Mouse (Mus musculus) G1E (cell line): ENCODE data around the gene Ispd. TPM values are rescaled to one million over a fixed set of nuclear protein-coding genes. Genes with fewer than 3 reads are reported as not detected.

ENCODE experiments used
- ATAC-seq: 2 replicates; pipeline ENCODE4 v1.8.0; 2016; ENCODE audit warnings: mild to moderate bottlenecking; ENCODE audit not compliant: insufficient number of reproducible peaks, poor library complexity, low FRiP score, severe bottlenecking; ENCODE audit errors: extremely low read depth
- DNase-seq: peaks from one replicate; pipeline ENCODE4 v3.0.0; 2012; ENCODE audit warnings: low spot score
- H3K27me3 ChIP-seq: 2 replicates; pipeline ENCODE4 v1.6.1; 2012; ENCODE audit warnings: mild to moderate bottlenecking, low read length, inconsistent platforms; ENCODE audit not compliant: insufficient read depth
- H3K36me3 ChIP-seq: replicated peaks from 2 replicates; pipeline ENCODE3; 2012; ENCODE audit warnings: mild to moderate bottlenecking, inconsistent platforms
- H3K4me1 ChIP-seq: 2 replicates; pipeline ENCODE4 v1.6.1; 2012; ENCODE audit warnings: low read depth, low read length, inconsistent platforms, mixed read lengths; ENCODE audit not compliant: insufficient read depth
- H3K4me3 ChIP-seq: 2 replicates; pipeline ENCODE4 v1.5.1; 2012; ENCODE audit warnings: low read depth, mild to moderate bottlenecking, inconsistent platforms, low read length, moderate library complexity, mixed read lengths
- H3K9me3 ChIP-seq: replicated peaks from 2 replicates; pipeline ENCODE4 v1.6.1; 2012; ENCODE audit warnings: inconsistent platforms
- CTCF ChIP-seq: IDR thresholded peaks from 2 replicates; pipeline ENCODE4 v1.5.1; 2012; ENCODE audit warnings: low read depth, low read length, inconsistent platforms, mixed read lengths
- GATA1 ChIP-seq: IDR thresholded peaks from 2 replicates; pipeline ENCODE4 v1.6.1; 2012; ENCODE audit warnings: borderline replicate concordance, low read length, inconsistent platforms, mixed read lengths
- GATA2 ChIP-seq: IDR thresholded peaks from 2 replicates; pipeline ENCODE4 v1.6.1; 2012; ENCODE audit warnings: low read depth, low read length, inconsistent platforms, borderline replicate concordance
- POLR2AphosphoS5 ChIP-seq: IDR thresholded peaks from 2 replicates; pipeline ENCODE4 v1.6.1; 2012; ENCODE audit warnings: low read depth, low read length, inconsistent platforms; ENCODE audit not compliant: insufficient replicate concordance
- TAL1 ChIP-seq: conservative IDR thresholded peaks from 2 replicates; pipeline ENCODE4 v1.6.1; 2012; ENCODE audit warnings: low read depth, low read length, inconsistent platforms, mixed read lengths
- polyA plus RNA-seq: library from polyadenylated mRNA; stranded (reverse); fragments of >175 nt; gene quantifications from 2 replicates; pipeline ENCODE4 v1.2.3, GENCODE M21; 2012
- total RNA-seq, 2 experiments: library from RNA; stranded (forward) in 1 of 2; stranded (reverse) in 1 of 2; fragments of 200-1000 nt in 1 of 2; fragments of >200 nt in 1 of 2; fragmentation: Nextera tagmentation in 1 of 2; gene quantifications; 2 replicates each; pipeline ENCODE4 v1.2.3; 2014 to 2017

Ispd gene
- total and polyA plus RNA-seq, 3 experiments, result 1.5 to 6.2 (median 4.7) TPM

DNA sequence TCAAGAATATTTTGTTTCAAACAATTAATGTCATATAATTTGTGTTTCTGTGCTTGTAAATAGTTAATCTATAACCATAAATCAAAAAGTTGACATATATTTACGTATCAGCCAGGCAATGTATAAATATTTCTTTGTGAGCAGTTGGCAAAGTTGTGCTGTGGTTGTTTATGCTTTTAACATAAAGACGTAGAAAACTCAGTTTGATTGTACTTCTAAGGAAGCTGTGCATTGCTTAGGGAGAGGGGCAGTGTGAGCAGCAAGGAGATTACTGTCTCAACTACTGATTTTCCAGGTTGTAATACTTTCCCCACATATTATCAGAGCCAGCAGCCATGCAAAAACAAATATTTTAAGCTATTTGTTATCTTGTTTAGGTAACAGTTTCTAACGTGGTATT is 96.7 kb downstream of the Ispd start:
- Histone ChIP-seq H3K27me3 (no peaks in the 10 kb centered on the region), H3K4me3 (no peak overlapping the region), H3K9me3 (no peaks in the 10 kb centered on the region), H3K4me1 (no peaks in the 10 kb centered on the region), H3K36me3 (no peaks in the 10 kb centered on the region)
- TF ChIP-seq POLR2AphosphoS5, result no peak
- TF ChIP-seq GATA1, result no peak
- TF ChIP-seq TAL1, result no peak
- TF ChIP-seq CTCF, result no peak
- no peak for DNase-seq
- ATAC-seq, result no peak

DNA sequence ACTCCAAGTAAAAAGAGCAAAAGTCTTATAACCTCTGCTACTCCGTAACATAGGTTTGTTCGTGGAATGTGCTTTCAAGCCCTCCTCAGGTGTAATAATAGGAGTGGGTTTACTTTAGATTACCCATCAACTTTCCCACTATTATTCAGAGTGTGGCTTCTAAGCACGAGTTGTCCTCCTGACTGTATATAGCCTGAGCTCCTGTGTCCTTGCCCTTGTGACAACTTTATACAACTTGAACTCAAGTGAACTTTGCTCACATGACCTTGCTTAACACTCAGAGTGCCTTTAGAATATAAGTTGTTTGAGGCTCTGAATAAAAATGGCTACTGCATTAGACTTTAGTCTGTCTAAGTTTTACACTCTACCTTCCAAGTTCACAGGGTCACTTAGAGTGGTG is 100.5 kb downstream of the Ispd start:
- no peaks in the 10 kb centered on the region for H3K9me3 ChIP-seq
- H3K4me1 ChIP-seq, result no peaks in the 10 kb centered on the region
- no peak for DNase-seq
- H3K4me3 ChIP-seq, result no peak overlapping the region
- no peak; the same call in 1 of the 2 replicates for ATAC-seq
- no peak for TF ChIP-seq CTCF
- no peak for TF ChIP-seq TAL1
- no peak for TF ChIP-seq POLR2AphosphoS5
- TF ChIP-seq GATA1, result no peak
- TF ChIP-seq GATA2, result no peak
- no peaks in the 10 kb centered on the region for H3K27me3 ChIP-seq
- H3K36me3 ChIP-seq, result no peaks in the 10 kb centered on the region

GRCm38 (mm10) chr12:36483346-36483745 is 102.1 kb downstream of the Ispd start:
- no peaks in the 10 kb centered on the region for H3K36me3 ChIP-seq
- DNase-seq (no peak), ATAC-seq (no peak)
- H3K4me3 ChIP-seq, result no peak overlapping the region
- H3K4me1 ChIP-seq, result no peaks in the 10 kb centered on the region
- no peaks in the 10 kb centered on the region for H3K9me3 ChIP-seq
- H3K27me3 ChIP-seq, result no peaks in the 10 kb centered on the region
- TF ChIP-seq GATA1, result no peak
- no peak for TF ChIP-seq CTCF
- no peak for TF ChIP-seq POLR2AphosphoS5
- no peak for TF ChIP-seq TAL1
- TF ChIP-seq GATA2, result no peak

DNA sequence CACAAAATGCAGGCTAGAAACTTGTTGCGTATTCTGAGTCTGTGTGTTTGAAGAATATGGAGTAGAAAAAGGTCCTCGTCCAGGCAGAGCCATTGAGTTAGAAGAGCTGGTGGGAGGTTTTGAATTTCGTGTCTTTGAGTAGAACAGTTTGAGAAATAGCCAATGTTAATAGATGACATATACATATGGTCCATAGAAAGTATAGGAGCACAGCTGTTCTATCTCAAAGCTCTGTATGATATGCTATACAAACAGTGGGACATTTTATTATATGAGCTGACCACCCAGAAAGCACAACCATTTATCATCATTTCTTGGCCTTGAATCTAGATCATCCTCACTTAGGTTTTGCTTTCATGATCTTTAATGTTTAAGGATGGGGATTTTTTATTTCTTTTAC is 116.3 kb downstream of the Ispd start:
- TF ChIP-seq TAL1 (no peak), GATA1 (no peak), POLR2AphosphoS5 (no peak), GATA2 (no peak), CTCF (no peak)
- peaks cover 2% of the 10 kb centered on the region; the same call in 1 of the 2 replicates for H3K9me3 ChIP-seq
- no peaks in the 10 kb centered on the region for H3K36me3 ChIP-seq
- H3K27me3 ChIP-seq, result no peaks in the 10 kb centered on the region
- H3K4me3 ChIP-seq, result no peak overlapping the region
- ATAC-seq, result no peak
- H3K4me1 ChIP-seq, result no peaks in the 10 kb centered on the region
- DNase-seq, result no peak

DNA sequence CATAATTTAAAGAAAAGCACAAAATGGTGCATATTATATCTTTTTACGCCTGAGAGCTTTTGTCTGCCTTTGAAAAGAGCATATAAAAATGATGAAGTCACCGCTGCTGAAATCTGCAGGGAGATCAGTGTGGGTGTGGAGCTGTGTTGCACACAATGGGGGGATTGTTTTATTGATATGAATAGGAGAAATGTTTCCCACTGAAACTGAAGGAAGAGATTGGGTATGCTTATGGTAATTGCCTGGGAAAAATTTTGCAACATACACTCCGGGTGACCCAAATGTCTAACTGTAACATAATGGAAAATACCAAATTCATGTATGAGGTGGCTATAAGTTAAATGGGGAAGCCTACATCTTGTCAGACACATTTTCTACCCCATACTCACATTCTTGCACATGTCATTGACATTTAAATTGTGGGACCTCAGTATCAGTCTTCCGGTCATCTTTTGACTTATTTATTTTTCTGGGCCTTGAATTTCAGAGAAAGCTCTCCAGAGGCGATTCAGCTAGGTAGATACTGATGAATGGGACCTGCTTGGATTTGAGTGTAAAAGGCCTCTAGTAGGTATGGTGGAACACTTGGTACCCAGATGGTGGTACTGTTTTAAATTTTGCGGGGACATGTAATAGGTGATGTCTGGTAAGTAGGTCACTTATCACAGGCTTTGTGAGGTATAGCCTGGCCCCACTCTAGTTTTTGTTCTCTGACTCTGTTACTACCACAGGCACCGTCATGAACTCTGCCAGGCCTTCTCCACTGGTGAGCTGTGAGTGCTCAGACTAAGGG is 126.1 kb downstream of the Ispd start:
- no peaks in the 10 kb centered on the region for H3K36me3 ChIP-seq
- no peaks in the 10 kb centered on the region for H3K9me3 ChIP-seq
- DNase-seq, result no peak
- no peaks in the 10 kb centered on the region for H3K4me1 ChIP-seq
- H3K27me3 ChIP-seq, result no peaks in the 10 kb centered on the region
- no peak overlapping the region for H3K4me3 ChIP-seq
- no peak for ATAC-seq
- TF ChIP-seq POLR2AphosphoS5 (no peak), GATA1 (no peak), TAL1 (no peak), GATA2 (no peak), CTCF (no peak)

GRCm38 (mm10) chr12:36509954-36510642 is 128.8 kb downstream of the Ispd start:
- ATAC-seq, result no peak
- Histone ChIP-seq H3K4me1 (no peaks in the 10 kb centered on the region), H3K4me3 (no peak overlapping the region), H3K9me3 (no peaks in the 10 kb centered on the region), H3K27me3 (no peaks in the 10 kb centered on the region), H3K36me3 (no peaks in the 10 kb centered on the region)
- no peak for DNase-seq
- TF ChIP-seq GATA2, result no peak

DNA sequence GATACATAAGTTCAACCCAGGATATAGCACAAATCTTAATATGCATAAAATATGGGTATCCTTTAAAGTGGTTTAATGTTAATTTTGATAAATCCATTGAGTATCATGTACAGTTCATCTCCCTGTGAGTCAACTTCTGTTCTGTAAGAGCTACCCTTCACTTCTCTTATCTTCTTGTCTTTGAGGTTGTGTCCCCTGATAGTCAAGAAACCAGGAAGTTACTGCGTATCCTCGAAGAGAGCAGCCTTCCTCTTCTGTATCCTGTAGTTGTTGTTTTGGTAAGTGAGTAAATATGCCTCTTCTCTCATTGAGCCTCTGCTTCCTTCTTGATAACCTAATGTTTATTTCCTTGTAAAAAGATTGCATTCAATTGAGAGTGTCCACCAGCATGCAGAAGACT is 140.5 kb downstream of the Ispd start:
- Histone ChIP-seq H3K4me1 (no peaks in the 10 kb centered on the region), H3K27me3 (no peaks in the 10 kb centered on the region), H3K36me3 (no peaks in the 10 kb centered on the region), H3K4me3 (no peak overlapping the region), H3K9me3 (no peaks in the 10 kb centered on the region)
- ATAC-seq, result peak; percentile 62
- TF ChIP-seq TAL1, result no peak
- TF ChIP-seq GATA2, result no peak
- TF ChIP-seq GATA1, result no peak
- TF ChIP-seq CTCF, result no peak
- no peak for TF ChIP-seq POLR2AphosphoS5
- DNase-seq, result no peak
